Mouse (Mus musculus) limb, embryonic 10.5 days (tissue): ENCODE data around the gene Nhsl2. TPM values are rescaled to one million over a fixed set of nuclear protein-coding genes. Genes with fewer than 3 reads are reported as not detected.

ENCODE experiments used
- DNase-seq: peaks from one replicate; pipeline ENCODE4 v3.0.0-alpha.2; 2017; ENCODE audit warnings: low spot score
- H3K27ac ChIP-seq: fragments of 300-500 bp; sonication (generic); 2 replicates; pipeline ENCODE4 v1.5.1; 2016; ENCODE audit warnings: mild to moderate bottlenecking
- H3K27me3 ChIP-seq: fragments of 300-500 bp; sonication (generic); 2 replicates; pipeline ENCODE4 v1.6.1; 2016; ENCODE audit warnings: low read depth, mild to moderate bottlenecking; ENCODE audit not compliant: poor library complexity, severe bottlenecking
- H3K36me3 ChIP-seq: fragments of 300-500 bp; sonication (generic); 2 replicates; pipeline ENCODE4 v1.6.1; 2016; ENCODE audit warnings: mild to moderate bottlenecking, moderate library complexity
- H3K4me1 ChIP-seq: fragments of 300-500 bp; sonication (generic); 2 replicates; pipeline ENCODE4 v1.6.1; 2016
- H3K4me3 ChIP-seq: fragments of 300-500 bp; sonication (generic); 2 replicates; pipeline ENCODE4 v1.5.1; 2016; ENCODE audit warnings: mild to moderate bottlenecking, moderate library complexity
- H3K9me3 ChIP-seq: fragments of 300-500 bp; sonication (generic); replicated peaks from 2 replicates; pipeline ENCODE4 v1.6.1; 2016; ENCODE audit warnings: mild to moderate bottlenecking
- WGBS: fragments of 180-500 bp; shearing (Covaris S2); methylation state at CpG from one replicate; pipeline ENCODE4 v1.1.7; 2016; 5-methylcytosine and 5-hydroxymethylcytosine counted together
- polyA plus RNA-seq: library from polyadenylated mRNA; unstranded; fragments of >200 nt; fragmentation: Nextera tagmentation; extraction: Ambion mirVana; gene quantifications from 2 replicates; pipeline ENCODE4 v1.2.1, GENCODE M21; 2016

Gene Nhsl2
- polyA plus RNA-seq, 1 experiment from 2014 or later, result 21.4 TPM

GRCm38 (mm10) chrX:102005141-102005641, 156.0 kb downstream of the Nhsl2 start:
- no peaks in the 10 kb centered on the region for H3K36me3 ChIP-seq
- H3K4me3 ChIP-seq, result peak overlapping the region; percentile 49
- WGBS, result 9% methylated on average over 10 of the region's 10 CpGs
- H3K27me3 ChIP-seq, result peaks cover 100% of the 10 kb centered on the region
- peak; percentile 57 for DNase-seq
- peak overlapping the region; percentile 81 for H3K27ac ChIP-seq
- H3K4me1 ChIP-seq, result peaks cover 29% of the 10 kb centered on the region
- H3K9me3 ChIP-seq, result no peaks in the 10 kb centered on the region

DNA sequence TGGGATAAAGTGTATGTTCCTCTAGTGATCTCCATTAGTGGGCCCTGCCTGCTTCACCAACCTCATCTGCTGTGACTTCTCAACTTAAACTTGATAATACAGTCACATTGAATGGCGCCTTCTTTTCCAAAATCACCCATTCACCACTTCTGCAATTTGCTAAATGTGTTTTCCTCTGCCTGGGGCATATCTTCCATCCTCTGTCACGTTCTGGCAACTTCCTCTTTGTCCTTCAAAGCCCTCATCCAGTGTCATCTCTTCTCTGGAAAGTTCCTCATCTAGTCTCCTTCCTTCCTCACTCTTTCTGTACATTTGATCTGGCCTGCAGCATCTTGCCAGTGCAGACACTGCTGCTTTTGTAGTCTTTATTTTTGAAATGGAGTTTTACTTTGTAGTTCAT, 158.8 kb downstream of the Nhsl2 start:
- 65% methylated on average over 2 of the region's 2 CpGs for WGBS
- Histone ChIP-seq H3K27ac (no peak overlapping the region), H3K4me1 (peaks cover 29% of the 10 kb centered on the region), H3K4me3 (no peak overlapping the region), H3K27me3 (peaks cover 96% of the 10 kb centered on the region), H3K36me3 (no peaks in the 10 kb centered on the region), H3K9me3 (no peaks in the 10 kb centered on the region)
- no peak for DNase-seq

DNA sequence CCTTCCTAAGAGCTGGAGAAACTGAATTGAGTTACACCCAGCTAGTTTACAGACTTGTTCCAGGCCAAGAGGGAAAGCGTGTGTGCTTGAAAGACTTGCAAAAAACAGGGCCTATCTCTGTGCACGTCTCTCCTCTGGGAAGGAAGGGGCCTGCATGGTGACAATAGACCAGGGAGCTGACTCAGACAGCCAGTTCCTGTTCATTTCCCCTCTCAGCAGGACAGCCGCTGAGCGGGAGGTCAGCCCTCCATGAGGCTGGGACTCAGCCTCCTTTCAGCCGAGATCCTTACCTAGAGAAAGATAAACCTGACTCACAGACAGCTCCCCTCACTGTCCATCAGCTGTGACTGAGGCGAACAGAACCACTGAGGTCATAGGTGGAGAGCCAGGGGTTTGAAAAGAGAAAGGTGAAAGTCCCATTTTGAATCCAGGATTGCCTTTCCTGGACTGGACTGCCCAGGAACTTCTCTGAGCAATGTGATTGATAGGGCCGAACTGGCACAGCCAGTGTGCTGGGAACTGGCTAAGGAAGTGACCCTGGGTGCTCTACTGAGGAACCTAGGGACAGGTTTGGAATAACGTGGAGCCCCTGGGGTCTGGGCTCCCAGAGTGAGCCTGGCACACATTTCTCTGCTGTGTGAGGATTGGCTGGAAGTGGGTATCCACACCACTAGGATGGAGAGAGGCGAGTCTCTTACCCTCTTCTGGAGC, 168.2 kb downstream of the Nhsl2 start:
- 46% methylated on average over 9 of the region's 9 CpGs for WGBS
- no peak for DNase-seq
- no peaks in the 10 kb centered on the region for H3K9me3 ChIP-seq
- peaks cover 96% of the 10 kb centered on the region for H3K27me3 ChIP-seq
- H3K36me3 ChIP-seq, result no peaks in the 10 kb centered on the region
- peaks cover 20% of the 10 kb centered on the region for H3K4me1 ChIP-seq
- H3K27ac ChIP-seq, result peak overlapping the region; percentile 46; the same call in 1 of the 2 replicates
- H3K4me3 ChIP-seq, result no peak overlapping the region

DNA sequence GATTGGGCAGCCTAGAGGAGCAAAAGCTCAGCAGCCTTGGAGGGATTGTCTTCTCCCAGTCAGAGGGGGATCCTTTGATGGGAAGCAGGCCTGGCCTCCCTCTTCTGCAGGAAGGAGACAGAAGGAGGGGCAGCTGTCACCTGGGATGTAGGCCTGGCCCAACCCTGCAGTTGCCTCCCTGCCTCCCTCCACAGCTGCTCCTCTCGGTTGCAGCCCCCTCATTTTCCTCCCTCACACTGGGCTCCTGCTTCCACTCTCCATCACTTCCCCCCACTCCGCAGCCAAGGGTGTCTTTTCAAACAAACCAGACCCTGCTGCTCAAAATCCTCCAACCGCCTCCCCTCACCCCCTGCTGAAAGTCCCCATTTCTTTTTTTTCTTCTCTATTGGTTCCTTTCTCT, 169.7 kb downstream of the Nhsl2 start:
- H3K4me3 ChIP-seq, result no peak overlapping the region
- H3K27ac ChIP-seq, result no peak overlapping the region; the same call in 1 of the 2 replicates
- no peaks in the 10 kb centered on the region for H3K36me3 ChIP-seq
- H3K4me1 ChIP-seq, result peaks cover 20% of the 10 kb centered on the region
- WGBS, result 35% methylated on average over 3 of the region's 3 CpGs
- H3K9me3 ChIP-seq, result no peaks in the 10 kb centered on the region
- H3K27me3 ChIP-seq, result peaks cover 96% of the 10 kb centered on the region
- DNase-seq, result peak; percentile 32

- Histone ChIP-seq H3K9me3 (no peaks in the 10 kb centered on the region), H3K4me1 (peaks cover 20% of the 10 kb centered on the region), H3K4me3 (no peak overlapping the region), H3K27ac (no peak overlapping the region), H3K36me3 (no peaks in the 10 kb centered on the region), H3K27me3 (peaks cover 96% of the 10 kb centered on the region)
- WGBS, result 76% methylated on average over 7 of the region's 7 CpGs
- no peak for DNase-seq
Observed at GRCm38 (mm10) chrX:102019471-102020240, 170.5 kb downstream of the Nhsl2 start.

- peaks cover 99% of the 10 kb centered on the region for H3K27me3 ChIP-seq
- H3K4me1 ChIP-seq, result no peaks in the 10 kb centered on the region
- H3K9me3 ChIP-seq, result no peaks in the 10 kb centered on the region
- no peak overlapping the region for H3K4me3 ChIP-seq
- DNase-seq, result no peak
- no peak overlapping the region for H3K27ac ChIP-seq
- 41% methylated on average over 3 of the region's 3 CpGs for WGBS
- H3K36me3 ChIP-seq, result no peaks in the 10 kb centered on the region
Observed at GRCm38 (mm10) chrX:102024976-102025375, 175.8 kb downstream of the Nhsl2 start.

- Histone ChIP-seq H3K9me3 (no peaks in the 10 kb centered on the region), H3K27me3 (peaks cover 97% of the 10 kb centered on the region), H3K4me3 (no peak overlapping the region), H3K36me3 (no peaks in the 10 kb centered on the region), H3K27ac (no peak overlapping the region), H3K4me1 (no peaks in the 10 kb centered on the region)
- DNase-seq, result no peak
- WGBS, result 45% methylated on average over 6 of the region's 6 CpGs
Observed at GRCm38 (mm10) chrX:102031851-102032250, 182.7 kb downstream of the Nhsl2 start.

- DNase-seq, result no peak
- Histone ChIP-seq H3K9me3 (no peaks in the 10 kb centered on the region), H3K4me3 (no peak overlapping the region), H3K27me3 (peaks cover 97% of the 10 kb centered on the region), H3K4me1 (no peaks in the 10 kb centered on the region), H3K36me3 (no peaks in the 10 kb centered on the region), H3K27ac (no peak overlapping the region)
- 87% methylated on average over 8 of the region's 8 CpGs for WGBS
Observed at GRCm38 (mm10) chrX:102032431-102032830, 183.2 kb downstream of the Nhsl2 start.

GRCm38 (mm10) chrX:102033566-102033965, 184.4 kb downstream of the Nhsl2 start:
- no peak for DNase-seq
- Histone ChIP-seq H3K27me3 (peaks cover 97% of the 10 kb centered on the region), H3K4me1 (no peaks in the 10 kb centered on the region), H3K36me3 (no peaks in the 10 kb centered on the region), H3K4me3 (no peak overlapping the region), H3K9me3 (no peaks in the 10 kb centered on the region), H3K27ac (no peak overlapping the region)
- WGBS, result 100% methylated on average over 2 of the region's 2 CpGs

DNA sequence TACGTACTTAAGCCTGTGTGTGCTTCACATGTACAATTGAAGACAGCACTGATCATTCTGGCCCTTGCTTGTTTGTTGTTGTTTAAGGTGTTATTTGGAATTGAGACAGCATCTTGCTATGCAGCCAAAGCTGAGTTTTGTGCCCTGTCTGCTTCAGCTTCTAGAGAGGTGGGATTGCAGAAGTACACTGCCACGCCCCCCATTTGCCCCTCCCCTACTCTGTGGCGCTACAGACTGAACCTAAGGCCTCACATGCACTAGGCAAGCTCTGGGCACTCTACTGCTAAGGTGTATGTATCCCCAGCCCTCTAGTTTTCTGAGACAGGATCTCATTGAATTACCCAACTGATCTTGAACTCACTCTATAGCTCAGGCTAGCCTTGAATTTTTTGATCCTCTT, 186.5 kb downstream of the Nhsl2 start:
- Histone ChIP-seq H3K9me3 (no peaks in the 10 kb centered on the region), H3K27ac (no peak overlapping the region), H3K36me3 (no peaks in the 10 kb centered on the region), H3K4me3 (no peak overlapping the region), H3K27me3 (peaks cover 94% of the 10 kb centered on the region), H3K4me1 (no peaks in the 10 kb centered on the region)
- DNase-seq, result no peak
- 58% methylated on average over 3 of the region's 3 CpGs for WGBS

- DNase-seq, result no peak
- Histone ChIP-seq H3K4me3 (no peak overlapping the region), H3K27ac (no peak overlapping the region), H3K9me3 (no peaks in the 10 kb centered on the region), H3K4me1 (no peaks in the 10 kb centered on the region), H3K27me3 (peaks cover 93% of the 10 kb centered on the region), H3K36me3 (no peaks in the 10 kb centered on the region)
- 91% methylated on average over 3 of the region's 3 CpGs for WGBS
Observed at GRCm38 (mm10) chrX:102036866-102037361, 187.7 kb downstream of the Nhsl2 start.

DNA sequence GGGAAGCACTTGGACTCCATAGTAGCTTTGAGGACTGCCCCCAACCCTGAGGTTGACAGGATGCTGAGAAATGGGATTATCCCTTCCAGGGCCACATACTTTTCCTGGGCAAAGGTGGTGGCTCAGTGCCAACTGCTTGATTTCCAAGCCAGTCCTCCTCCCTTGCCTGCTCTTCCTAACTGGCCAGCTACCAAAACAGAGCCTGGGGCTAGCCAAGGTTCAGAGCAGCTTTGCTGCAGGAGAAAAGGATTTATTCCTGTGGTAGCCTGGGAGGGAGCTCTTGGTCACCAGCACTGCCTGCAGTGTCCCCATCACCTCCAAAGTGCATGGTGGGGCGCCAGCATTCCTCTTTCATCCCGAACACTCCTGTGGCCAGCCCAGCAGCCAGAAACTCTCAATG, 188.3 kb downstream of the Nhsl2 start:
- no peak for DNase-seq
- H3K27me3 ChIP-seq, result peaks cover 95% of the 10 kb centered on the region
- H3K9me3 ChIP-seq, result no peaks in the 10 kb centered on the region
- H3K36me3 ChIP-seq, result no peaks in the 10 kb centered on the region
- no peak overlapping the region for H3K4me3 ChIP-seq
- WGBS, result 84% methylated on average over 2 of the region's 2 CpGs
- H3K4me1 ChIP-seq, result no peaks in the 10 kb centered on the region
- H3K27ac ChIP-seq, result no peak overlapping the region

DNA sequence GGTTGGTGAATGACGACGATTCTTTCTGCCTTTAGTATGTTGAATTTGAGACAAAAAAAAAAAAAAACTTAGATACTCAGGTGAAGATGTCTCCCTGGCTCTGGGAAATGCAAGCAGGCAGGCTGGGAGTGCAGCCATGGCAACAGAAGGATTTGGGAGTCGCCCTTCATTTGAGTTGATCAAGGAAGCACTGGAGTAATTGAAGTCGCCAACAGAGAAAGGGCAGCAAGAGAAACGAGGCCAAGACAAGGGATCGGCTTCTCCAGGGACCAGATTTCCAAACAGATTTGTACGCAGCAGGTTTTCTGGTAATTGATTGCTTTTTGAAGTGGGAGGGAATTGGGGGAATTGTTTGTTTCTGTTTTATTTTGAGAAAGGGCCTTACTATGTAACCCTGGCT, 192.4 kb downstream of the Nhsl2 start:
- DNase-seq, result no peak
- 68% methylated on average over 7 of the region's 7 CpGs for WGBS
- Histone ChIP-seq H3K36me3 (no peaks in the 10 kb centered on the region), H3K4me3 (no peak overlapping the region), H3K4me1 (no peaks in the 10 kb centered on the region), H3K9me3 (no peaks in the 10 kb centered on the region), H3K27me3 (peaks cover 94% of the 10 kb centered on the region), H3K27ac (no peak overlapping the region)
